Mouse (Mus musculus) kidney, adult 9 months (tissue): ENCODE results near the gene Sirt7.

Source experiments
- DNase-seq: peaks from one replicate; pipeline ENCODE4 v3.0.0; 2022

Sirt7 gene

DNA sequence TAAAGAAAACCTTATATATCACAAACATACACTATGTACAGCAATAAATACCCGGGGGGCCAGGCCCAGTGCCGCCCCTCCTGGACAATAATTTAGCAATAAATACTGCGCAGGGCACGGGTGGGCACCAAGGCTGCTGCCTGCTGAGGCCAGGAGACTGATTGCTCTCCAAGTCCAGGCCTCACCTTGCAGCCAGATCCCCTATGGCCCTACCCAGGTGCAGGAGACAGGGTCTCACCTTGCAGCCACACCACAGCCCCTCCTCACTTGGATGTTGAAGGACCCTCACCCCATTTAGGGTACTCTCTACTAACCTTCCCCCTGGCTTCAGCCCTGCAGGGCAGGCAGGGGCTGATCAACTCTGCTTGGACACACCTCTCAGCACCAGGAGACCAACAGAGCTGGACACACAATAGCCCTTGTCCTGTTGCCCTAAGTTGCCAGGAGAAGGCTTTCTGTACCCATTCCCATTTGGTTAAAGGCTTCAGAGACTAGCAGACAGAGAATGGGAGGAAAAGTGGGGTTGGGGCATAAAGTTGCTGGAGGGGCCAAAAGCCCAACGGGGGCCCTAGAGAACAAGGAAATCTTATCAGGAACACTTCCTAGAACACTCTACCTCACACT is at the start of gene Sirt7:
Sirt7 (minus strand) TSS at position 89 of the 624 bp plus-strand sequence.
- no peak for DNase-seq

DNA sequence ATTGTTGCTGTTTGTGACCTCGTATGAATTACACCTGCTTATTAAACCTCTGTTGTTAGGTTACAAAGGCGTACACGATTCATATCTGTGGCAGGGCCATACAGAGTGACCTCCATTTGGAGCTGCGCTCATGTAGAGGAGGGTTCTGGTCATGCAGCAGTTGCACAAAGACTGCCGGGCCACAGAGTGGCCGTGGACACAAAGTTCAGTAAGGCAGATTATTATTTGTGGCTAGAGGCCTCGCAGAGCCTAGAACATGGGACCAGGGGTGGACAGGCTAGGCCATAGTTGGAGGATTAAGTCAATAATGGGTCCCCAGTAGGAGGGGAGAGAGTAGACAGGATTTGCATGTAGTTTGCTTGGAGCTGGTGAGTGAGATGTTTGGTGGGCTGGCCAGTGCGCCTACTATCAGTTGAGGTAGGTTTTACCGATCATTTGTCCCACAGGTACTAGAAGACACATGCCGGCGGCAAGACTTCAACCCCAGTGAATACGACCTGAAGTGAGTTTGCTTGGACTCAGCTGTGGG is 48.6 kb upstream of the Sirt7 start:
- DNase-seq, result no peak

DNA sequence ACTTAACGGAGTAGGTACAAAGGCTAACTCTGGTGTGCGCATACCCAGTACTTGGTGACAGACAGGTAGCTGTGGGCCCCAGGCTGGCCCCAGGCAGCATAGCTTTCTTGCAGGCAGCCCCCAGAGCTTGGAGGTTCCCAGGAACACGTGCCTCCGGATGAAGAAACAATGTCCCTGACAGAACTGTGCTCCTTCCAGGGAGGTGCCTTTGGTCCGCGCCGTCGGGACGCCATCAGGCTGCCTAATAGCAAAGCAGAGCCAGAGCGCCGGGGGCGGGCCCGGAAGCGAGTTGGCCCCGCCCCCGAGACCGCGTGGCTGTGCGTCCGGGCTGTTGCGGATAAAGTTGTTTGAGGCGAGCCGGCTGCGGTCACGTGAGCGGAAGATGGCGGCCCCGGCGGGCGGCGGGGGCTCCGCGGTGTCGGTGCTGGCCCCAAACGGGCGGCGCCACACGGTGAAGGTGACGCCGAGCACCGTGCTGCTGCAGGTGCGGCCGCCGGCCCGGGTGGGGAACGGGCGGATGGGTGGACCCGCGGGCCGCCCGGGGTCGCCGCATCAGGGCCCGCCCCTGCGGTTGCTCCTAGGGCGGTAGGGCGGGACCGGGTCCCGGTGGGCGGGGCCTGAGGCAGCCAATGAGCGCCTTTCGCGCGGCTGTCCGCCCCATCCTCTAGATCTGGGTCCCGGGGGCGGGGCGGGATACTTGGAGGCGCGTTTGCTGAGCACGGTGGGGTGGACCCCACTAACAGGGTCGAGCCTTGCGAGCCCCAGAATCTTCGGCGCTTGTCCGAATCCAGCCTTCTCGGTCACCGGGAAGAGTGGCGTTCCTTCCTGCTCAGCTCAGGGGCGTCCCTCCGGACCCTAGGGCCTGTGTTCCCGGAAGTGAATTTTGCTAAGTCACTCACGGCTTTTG is 47.9 kb upstream of the Sirt7 start, which contains the start of gene Aspscr1:
Aspscr1 (plus strand) TSS at position 287 of the 907 bp plus-strand sequence.
- DNase-seq, result peak; percentile 97

DNA sequence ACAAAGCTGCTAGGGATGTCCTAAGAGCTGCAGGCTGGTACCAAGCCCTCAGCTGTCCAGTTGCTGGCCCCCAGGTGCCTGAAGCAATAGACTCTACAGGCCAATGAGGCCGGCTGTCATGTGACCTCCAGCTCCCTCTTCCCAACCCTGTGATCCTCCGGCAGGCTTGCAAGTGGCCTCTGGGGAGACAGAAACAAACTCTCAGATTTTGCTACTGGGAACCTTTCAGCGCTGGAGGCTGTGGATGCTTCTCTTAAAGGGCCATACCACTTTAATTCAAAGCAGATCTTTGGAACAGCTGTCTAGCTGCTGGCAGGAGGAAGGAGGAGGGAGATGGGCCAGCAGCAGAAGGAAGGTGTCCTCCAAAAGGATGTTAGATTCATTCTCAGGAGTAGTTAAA is 41.6 kb upstream of the Sirt7 start:
- DNase-seq, result no peak

DNA sequence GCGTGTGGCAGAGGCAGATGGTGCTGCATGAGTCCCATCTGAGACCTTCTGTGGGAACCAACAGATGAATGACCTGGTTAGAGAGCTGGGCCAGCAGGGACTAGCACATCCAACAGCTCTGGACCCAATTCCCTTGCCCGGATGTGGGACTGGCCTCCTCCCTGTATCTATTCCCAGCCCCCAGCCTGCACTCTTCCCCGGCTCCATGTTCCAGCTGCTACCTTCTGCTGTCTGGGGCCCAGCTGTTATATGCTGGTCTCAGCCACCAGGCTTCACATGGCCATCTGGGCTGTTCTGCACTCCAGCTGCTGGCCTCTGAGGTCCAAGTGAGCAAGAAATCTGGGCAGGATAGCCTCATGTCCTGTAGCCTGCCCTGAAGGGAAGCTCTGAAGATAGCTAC is 40.4 kb upstream of the Sirt7 start:
- no peak for DNase-seq

DNA sequence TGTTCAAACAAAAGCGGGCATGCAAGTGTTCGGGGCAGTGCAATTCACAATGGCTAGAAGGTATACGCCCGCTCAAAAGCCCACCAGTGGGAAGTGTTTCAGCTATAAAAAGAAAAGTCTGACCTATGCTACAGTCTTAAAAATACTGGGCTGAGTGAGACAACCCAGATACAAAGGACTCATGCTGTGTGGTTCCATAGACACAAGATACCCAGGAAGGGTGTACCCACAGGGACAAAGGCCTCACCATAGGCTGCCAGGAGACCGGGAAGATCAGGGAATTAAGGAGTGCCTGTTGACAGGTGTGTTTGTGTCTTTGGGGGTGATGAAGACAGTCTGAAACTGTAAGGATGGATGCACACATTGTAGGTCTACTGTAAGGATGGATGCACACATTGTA is 38.7 kb upstream of the Sirt7 start:
- DNase-seq, result no peak

DNA sequence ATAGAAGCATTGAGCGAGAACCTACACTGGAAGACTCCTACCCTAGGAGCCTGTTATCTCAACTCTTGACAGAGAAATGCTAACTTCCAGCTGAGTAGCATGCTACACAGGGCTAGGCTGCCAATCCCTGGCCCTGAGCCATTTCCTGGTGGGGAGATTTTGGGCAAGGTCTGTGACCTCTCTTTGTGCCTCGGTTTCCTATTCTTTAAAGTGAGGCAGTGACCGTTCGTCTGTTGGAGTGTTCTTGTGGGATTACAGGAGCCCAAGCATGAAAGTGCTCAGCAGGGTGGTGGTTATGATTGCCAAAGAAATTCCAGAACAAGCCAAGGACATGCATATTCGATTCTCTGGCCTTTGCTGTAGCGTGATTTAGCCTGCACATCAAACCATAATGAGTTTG is 37.7 kb upstream of the Sirt7 start:
- no peak for DNase-seq

DNA sequence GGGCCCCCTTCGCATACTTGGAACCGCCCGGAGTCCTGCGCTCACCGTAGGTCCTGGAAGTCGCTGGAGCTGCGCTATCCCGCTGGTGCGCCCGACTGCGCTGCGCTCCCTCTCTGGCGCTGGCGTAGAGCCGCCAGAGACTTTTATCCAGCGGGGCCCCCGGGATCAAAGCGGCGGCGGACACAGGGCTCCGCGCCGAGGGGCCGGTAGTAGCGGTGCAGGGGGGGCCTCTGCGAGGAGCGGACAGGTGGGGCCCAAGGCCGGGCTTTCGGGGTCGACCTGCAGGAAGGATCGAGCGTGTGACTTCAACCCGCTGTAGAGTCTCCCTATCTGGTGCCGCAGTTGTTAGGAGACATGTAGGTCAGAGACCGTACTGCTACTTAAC is 36.0 kb upstream of the Sirt7 start, which contains the start of gene Notum:
Notum (minus strand) TSS at position 100 of the 385 bp plus-strand sequence.
- DNase-seq, result no peak

DNA sequence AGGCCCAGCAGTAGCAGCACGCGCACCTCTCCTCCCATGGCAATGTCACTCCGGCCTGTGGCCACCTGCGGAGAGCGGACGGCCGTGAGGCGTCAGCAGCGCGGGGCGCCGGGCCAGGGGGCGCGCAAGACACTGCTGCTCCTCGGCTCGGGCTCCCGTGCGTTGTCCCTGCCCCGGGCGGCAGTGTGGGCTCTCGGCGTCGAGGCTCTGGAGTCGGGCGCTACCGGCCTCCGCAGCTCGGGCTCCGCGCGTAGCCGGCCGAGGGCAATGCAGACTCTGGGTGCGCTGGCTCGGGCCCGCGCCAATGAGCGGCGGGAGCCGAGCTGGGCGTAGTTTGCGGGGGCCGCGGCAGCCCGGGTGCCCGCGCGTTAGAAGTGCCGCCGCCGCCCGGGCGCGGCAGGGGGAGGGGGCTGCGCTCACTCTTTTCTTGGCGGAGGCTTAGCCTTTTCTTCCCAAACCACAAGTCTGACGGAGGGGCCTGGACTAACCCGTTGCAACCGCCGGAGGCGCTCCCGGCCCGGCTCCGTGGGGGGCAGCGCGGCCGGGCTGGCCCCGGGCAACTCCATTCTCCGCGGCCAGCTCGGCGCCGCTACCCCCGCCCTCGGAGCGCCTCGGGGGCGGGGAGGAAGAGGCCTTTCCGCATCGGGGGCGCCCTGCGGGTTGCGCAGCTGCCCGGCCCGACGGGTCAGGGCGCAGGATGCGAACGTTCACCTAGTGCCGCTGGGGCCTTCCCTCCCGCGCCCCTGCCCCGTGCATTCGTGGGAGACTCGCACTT is 35.4 kb upstream of the Sirt7 start:
- peak; percentile 62 for DNase-seq

DNA sequence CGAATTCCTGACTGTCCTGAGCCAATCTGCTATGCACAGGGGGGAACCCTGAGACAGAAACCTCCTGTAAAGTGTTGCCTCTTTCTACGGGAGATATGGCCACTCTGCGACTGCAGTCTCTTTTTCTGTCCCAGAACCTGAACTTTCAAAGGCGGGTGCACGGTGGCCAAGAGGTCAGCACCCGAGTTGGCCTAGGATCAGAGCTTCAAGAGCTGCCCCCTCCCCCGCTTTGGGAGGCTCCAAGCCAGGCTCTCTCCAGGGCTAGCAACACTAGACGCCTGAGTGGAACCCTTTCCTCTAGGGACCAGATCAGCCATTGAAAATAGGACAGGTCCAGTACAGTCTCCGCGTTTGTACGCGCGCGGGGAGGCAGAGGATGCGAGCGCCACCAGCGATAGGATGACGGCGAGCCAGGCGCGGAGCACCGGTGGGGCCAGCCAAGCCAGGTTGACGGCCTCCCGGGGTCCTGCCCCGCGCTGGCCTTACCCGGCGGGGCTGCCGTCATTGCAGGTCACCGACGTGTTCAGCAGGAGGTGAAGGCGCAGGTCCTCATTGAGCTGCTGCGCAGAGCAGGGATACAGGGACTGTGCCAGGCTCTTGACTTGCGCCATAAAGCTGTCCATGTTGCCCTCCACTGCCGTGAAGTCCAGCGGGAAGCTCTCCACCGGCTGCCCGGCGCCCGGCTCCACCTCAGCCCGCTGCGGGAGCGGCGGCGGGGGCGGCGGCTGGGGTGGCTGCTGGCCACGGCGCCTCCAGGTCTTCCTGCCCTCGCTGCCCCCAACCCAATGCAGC is 34.7 kb upstream of the Sirt7 start:
- DNase-seq, result peak; percentile 36

DNA sequence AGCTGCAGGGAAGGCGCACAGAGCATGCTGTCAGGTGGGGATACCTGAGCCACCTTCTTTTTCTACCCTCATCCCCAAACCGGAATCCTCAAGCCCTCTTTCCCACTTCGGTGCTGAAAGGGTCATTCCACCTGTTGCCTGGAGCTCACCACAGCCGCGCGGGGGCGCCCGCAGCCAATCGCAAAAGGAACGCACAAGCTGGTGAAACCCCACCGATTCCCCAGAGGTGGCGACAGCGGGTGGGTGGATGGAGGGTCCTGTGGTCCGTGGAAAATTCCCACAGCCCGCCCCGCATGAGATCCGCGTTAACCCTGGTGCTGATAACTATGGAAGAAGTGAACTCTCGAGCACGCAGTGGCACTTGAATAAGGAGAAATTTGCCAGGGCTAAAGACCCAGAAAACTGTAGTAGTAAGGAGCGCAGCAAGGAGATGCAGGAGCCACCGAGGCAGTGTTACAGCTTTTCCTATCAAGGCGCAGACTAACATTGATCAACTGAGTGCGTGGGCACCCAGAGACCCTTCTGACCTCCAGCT is 33.9 kb upstream of the Sirt7 start:
- DNase-seq, result peak; percentile 87

DNA sequence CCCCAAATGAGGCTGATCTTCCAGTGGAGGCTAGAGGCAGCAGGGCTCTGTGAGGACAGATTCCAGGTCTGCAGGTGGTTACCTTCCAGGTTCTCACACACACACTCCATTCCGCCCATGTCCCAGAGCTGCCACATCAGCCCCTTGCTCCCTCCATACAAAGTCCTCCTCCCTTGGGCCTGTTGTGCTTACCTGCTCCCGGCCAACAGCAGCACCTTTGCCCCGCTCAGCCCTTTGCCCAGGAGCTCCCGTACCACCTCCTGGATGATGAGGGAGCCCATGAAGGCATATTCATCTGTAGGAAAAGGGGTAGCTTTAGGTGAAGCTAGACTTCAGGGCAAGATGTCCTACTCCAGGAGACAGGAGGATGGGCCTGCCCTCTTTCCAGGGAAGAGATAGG is 32.3 kb upstream of the Sirt7 start:
- DNase-seq, result peak; percentile 77

DNA sequence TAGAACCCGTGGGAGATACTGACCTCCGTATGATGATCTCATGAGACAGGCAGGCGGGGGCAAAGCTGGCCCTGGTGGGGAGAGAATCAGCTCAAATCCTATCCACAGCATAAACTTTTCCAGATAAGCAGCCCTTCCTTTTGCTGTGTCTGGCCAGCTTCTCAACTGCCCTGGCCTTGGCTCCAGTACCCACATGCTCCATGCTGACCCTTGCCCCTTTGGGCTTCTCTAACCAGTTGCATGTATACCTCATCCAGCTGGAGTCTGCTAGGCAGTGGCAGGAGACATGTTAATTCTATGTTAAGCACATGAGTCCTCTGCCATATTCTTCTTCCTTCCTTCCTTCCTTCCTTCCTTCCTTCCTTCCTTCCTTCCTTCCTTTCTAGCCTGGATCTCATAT is 29.7 kb upstream of the Sirt7 start:
- DNase-seq, result no peak

DNA sequence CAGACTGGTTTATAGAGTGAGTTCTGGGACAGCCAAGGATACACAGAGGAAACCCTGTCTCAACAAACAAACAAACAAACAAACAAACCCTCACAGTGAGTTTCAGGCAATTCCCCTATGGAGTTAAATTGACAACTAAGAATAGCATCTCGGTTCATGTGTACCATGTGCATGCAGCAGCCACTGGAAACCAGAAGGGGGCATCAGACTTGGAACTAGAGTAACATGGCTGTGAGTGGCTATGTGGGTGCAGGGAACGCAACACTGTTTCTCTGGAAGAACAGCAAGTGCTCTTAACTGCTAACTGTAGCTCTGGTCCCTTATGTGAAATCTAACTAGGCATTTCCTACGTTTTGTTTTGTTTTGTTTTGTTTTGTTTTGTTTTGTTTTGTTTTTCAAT is 26.8 kb upstream of the Sirt7 start:
- no peak for DNase-seq

DNA sequence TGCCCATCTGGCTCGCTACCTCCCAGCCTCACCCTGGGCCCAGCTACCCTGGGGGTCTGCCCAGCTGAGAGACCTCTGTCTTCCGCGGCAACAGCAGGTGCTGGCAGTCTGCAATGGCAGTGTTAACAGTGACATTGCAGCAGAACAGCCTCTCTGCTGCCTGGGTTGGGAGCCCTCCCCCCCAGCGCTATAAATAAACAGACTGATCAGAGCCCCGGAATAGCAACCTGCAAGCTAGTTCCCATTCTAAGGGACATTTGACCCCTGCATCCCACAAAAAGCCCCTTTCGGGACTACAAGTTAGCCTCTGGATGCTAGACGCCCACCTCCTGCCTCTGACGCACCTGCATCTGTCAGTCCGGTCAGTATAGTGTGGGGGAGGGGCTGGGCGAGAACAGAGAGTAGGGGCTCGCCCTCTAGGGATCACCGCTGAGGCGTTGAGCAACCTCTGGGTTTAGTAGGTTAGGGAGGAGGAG is 23.0 kb upstream of the Sirt7 start, which contains the start of gene Myadml2:
Myadml2 (minus strand) TSS at position 158 of the 476 bp plus-strand sequence.
- no peak for DNase-seq

DNA sequence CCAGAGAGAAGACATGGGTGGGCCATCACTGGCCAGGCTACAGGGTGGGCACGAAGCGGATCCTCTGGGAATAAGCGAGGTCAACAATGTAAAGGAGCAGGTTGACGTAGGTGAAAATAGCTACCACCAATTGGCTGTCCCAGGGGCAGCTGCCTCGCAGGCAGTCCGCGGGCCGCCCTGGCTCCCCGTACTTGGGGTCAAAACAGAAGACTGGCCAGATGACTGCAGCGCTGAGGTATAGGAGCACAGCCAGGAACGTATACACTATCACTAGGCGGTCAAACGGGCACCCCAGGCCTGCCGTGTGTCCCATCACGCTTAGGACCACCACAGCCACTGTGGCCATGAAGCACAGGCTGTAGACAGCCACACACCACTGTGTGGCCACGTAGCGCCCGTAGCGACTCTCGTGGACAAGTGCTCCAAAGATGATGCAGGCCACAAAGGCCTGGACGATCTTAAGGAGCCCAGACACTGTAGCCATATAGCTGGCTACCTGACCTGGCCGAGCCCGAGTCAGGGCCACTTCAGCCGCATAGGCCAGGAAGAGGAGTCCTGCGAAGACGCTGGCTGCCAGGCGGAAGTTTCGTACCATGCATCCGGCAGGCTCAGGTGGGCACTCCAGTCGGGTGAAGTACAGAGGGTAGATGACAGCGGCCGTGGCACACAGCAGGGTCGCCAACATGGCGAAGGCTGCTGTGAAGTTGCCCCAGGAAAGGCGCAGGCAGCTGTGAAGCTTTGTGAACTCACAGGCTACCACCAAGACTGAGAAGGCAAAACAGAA is 22.2 kb upstream of the Sirt7 start:
- DNase-seq, result no peak

DNA sequence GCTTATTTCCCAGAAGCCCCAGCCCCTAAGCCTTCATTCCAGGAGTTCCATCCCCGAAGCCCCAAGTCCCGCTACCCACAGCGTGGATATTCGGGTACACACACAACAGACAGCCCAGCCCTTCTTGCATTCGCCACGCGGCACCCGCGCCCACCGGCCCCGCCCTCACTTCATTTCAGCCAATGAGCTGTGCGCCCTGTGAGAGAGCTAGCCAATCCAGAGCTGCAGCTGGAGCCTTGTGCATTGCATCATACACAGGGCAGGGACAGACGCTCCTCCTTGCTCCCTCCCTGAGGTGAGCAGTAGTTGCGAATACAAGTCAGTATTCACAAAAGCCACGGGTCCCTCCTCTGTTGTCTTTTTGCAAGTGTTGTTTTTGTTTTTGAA is 18.6 kb upstream of the Sirt7 start, which contains the start of gene Pycr1:
Pycr1 (minus strand) TSS at position 169 of the 387 bp plus-strand sequence.
- DNase-seq, result peak; percentile 95

DNA sequence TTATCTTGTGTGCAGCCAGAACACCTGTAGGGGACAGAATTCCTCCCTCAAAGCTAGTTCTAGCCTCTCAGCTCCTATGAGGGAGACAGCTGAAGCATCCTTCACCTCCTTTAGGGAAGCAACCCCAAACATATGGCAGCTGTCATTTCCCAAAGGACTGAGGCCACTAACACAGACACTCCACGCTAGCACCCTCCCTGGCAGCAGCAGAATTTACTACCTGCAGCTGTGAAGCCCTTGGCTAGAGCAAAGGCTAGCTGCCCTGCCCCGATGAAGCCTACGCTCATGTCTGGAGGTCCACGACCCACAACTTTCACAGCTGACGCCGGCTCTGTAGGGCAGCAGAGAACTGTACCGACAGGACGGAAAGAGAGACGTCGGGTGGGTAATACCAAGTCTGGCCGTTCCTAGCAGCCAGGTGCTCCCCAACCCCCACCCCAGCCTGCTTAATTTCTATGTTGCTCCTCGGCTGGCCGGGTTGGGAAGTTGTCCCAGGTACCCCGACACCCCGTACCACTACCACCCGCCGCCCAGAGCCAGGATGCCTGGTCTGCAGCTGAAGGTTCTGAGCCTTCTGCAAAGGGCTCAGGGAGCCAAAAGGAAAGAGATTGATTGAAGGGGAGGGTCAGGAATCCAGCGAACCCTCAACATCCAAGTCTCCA is 18.0 kb upstream of the Sirt7 start:
- DNase-seq, result no peak

DNA sequence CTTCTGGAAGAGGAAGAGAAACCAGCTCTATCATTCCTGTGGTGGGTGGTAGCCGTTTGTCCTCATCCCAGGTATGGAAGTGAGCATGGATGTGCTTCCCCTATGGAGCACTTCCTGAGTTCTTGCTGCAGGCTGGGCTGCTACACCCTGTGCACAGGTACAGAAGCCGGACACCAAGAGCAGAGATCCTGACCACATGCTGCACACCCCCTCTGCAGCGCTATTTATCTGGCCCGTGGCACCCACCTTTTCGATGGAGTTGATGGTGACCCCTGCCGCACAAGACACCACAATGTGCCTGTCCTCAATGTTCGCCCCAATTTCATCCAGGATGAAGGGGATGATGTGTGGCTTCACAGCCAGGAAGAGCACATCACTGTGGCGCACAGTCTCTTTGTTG is 16.8 kb upstream of the Sirt7 start:
- DNase-seq, result no peak

DNA sequence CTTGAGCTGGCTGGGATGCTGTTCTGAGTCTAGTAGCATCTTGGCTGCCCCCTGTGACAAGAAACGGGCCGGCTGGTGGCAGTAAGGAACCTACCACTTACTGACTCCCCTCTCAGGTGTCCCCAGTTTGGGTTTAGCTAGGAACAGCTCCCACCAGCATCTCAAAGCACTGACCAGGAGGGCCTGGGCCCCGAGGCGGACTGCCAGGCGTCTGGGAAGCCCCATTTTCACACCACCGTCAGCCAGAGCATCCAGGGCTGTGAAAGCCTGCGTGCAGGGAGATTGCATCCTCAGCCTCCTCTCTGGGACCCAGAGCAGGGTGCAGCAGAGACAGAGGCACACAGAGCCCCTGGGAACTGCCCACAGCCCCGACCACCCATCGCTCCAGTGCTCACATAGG is 16.2 kb upstream of the Sirt7 start:
- no peak for DNase-seq
